Comparison of ENCODE assay signal across 22 mouse cellular contexts in genomic region chr11:66494391-66494790, GRCm38 (mm10). TPM values are rescaled to one million over a fixed set of nuclear protein-coding genes. Genes with fewer than 3 reads are reported as not detected.
"Had no signal": no experiment of that assay in that cellular context is flagged by ENCODE, and none has a peak within 500 bp of the region (broad histone marks: within the 10 kb centered on the region; RNA-seq: fewer than 3 reads in every experiment).

No protein-coding gene starts in this region.

- H3K9me3 ChIP-seq: midbrain, embryonic 10.5 days; midbrain, embryonic 12.5 days; neural tube, embryonic 13.5 days; neural tube, embryonic 15.5 days had no signal

- H3K4me3 ChIP-seq: midbrain, embryonic 10.5 days; midbrain, embryonic 12.5 days; myocyte; neural tube, embryonic 13.5 days; neural tube, embryonic 15.5 days had no signal

- ATAC-seq: midbrain, embryonic 16.5 days had no signal

- DNase-seq: lung, adult 18-20 months; lung, embryonic 14.5 days; lung, postnatal 10 days; lung, postnatal 4 days; midbrain, embryonic 14.5 days; retina, postnatal 1 day; right cerebral cortex, adult 18-20 months; right cerebral cortex, postnatal 25 days; right cerebral cortex, postnatal 4 days; spleen, adult 18-20 months; thymus, adult 18-20 months; thymus, postnatal 14 days; thymus, postnatal 36 days had no signal

- H3K27ac ChIP-seq: midbrain, embryonic 10.5 days; midbrain, embryonic 12.5 days; neural tube, embryonic 13.5 days; neural tube, embryonic 15.5 days had no signal

- H3K9ac ChIP-seq: lung, embryonic 14.5 days; midbrain, embryonic 12.5 days; neural tube, embryonic 13.5 days; neural tube, embryonic 15.5 days had no signal

- H3K4me1 ChIP-seq: midbrain, embryonic 10.5 days; midbrain, embryonic 12.5 days; neural tube, embryonic 13.5 days; neural tube, embryonic 15.5 days had no signal

- H3K36me3 ChIP-seq: midbrain, embryonic 10.5 days; midbrain, embryonic 12.5 days; neural tube, embryonic 13.5 days; neural tube, embryonic 15.5 days had no signal

- H3K27me3 ChIP-seq: midbrain, embryonic 12.5 days; neural tube, embryonic 13.5 days; neural tube, embryonic 15.5 days had no signal

- H3K4me2 ChIP-seq: lung, embryonic 14.5 days; midbrain, embryonic 12.5 days; neural tube, embryonic 13.5 days; neural tube, embryonic 15.5 days had no signal

RNA-seq across cellular contexts. Expression of gene Shisa6, which starts 31.4 kb away (rescaled TPM):
- total RNA-seq: megakaryocyte, adult 5-6 weeks; megakaryocyte-erythroid progenitor cell, adult 5-6 weeks had no signal
- polyA plus RNA-seq: myocyte; small intestine, adult 2 months had no signal
